Mouse (Mus musculus) mouse trophoblast stem cell (cell line): ENCODE results near the gene Clstn1.

Source experiments
- in situ Hi-C, 2 experiments: fragments of 300-500 bp; cut with MseI, MboI; formaldehyde crosslinking; loops; 2 replicates in 1 of 2; 3 replicates in 1 of 2; pipeline ENCODE4 v1.15.1; 2025

Gene Clstn1

DNA sequence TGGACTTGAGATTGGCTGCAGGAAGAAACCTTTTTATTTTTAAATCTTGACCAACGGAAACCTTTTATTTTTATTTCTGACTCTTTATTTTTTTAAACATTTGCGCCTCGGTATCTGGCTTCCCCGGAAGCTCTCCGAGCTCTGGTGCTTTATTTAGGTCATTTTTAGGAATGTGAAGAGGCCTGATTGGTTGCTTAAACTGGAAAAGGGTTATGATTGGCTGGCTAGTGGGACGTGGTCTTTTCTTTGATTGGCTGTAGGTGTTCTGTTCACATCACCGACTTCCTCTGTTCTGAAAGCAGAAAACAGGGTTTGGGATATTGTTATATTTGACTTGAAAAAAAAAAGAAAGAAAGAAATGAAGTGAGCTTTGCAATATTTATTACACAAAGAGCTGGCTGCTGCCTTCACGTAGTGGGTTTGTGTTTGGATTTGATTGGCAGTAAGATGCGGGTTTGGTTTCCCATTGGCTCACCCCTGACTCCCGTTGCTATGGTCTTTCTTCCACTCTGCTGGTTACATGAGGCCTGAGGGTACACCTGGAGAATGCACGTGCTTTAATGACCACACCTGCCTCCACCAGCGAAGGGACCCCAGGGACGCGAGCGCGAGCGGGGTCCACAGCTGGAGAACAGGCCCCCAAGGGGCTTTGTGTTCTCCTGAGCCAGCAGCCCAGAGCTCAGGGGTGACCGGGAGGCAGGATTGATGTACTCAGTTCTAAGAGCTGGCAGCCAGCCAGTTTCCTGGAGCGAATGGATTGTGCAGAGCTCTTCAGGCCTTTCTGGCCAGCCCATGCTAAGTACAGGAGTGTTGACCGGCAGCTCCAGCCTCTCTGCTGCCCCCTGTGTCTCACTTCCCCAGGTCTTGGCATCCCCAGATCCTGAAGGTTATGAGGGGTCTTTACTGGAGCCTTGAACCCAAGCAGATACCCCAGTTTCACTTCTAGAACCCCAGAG is 21.5 kb upstream of the Clstn1 start:
- in situ Hi-C loops, result no loop called here

DNA sequence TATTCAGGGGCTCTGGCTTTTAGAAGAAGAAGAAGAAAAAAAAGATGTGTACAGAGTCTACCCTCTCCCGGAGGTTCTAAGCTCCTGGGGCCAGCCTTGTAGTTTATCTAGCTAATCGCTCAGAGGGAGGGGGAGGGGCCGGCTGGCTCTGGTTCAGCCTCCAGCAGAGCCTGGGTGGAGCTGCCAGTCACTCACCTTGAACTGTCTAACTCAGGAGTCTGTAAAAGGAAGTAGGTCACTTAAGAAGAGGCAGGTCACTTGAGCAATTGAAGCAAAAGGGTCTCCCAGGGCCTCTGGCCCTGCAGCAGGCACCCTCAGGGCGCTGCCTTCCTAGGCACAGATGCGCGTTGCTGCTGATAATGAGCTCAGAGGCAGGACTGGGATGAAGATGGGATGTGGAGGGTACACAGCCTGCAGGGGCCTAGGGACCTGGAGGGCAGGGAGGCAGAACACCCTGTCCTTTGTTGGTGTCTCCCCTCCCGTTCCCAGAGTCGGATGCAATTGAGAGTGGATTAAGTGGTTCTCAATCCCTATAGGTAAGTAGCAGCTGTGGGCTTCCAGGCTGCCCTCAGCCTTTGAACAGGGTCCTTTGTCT is 18.7 kb upstream of the Clstn1 start:
- in situ Hi-C loops, result no loop called here

DNA sequence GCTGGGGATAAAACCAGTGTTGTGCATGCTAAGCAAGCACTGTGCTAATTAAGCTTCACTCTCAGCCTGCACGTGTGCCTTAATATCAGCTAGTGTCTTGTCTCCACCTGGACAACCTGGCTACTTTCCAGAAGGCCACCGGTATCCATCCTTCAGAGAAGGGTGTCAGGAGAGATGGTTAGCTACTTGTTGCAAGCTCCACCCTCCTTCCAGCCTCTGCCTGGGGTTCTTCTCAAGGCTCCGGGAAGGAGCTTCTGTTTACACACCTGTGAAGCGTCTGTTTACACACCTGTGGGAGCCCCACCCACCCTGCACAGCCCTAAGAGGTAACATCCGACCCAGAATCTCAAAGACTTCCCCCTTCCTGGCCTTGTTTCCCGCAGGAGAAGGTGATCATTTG is 17.6 kb upstream of the Clstn1 start:
- in situ Hi-C loops, result no loop called here

DNA sequence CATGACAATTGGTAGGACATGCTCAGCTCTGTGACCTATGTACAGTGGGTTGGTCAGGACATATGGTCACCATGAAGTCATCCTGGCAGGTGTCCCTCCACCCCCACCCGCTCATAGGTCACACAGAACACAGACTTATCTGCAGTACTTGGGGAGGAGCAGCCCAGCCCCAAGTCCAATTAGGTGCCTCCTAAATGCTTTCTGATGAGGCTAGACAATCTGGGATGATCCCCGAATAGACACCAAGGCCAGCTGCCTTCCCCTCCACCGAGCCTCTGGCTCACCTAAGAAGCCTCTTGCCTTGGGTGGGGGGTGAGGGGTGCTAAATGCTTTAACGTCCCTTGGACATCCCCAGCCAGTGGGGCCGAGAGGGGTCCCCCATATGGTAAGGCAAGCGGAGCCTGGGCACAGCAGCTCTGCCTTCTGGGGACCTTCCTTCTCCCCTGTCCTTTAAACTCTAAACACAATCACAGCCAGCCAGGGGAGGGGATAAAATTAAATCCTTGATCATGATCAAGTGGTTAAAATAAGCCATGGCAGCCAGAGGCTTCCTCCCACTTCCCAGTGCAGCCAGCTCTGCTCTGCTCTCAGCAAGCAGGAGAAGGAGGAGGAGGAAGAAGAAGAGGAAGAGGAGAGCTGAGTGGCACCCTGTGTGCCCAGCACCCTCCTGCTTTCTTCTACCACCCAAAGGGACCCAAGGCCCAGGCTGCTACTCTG is 16.3 kb upstream of the Clstn1 start:
- in situ Hi-C loops, result no loop called here

DNA sequence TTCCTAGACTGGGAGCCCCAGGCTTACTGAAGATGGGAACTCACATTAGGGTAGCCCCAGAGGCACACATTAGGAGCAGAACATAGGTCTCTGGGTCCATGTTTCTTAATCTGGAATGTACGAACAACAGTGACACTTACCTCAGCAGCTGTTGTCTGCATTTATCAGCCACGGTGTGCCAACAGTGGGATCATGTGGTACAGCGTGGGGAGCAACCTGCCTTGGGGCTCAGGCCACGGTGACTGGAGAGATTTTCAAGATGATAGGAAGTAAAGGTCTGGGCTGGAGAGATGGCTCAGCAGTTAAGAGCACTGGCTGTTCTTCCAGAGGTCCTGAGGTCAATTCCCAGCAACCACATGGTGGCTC is 15.8 kb upstream of the Clstn1 start:
- in situ Hi-C loops, result no loop called here

DNA sequence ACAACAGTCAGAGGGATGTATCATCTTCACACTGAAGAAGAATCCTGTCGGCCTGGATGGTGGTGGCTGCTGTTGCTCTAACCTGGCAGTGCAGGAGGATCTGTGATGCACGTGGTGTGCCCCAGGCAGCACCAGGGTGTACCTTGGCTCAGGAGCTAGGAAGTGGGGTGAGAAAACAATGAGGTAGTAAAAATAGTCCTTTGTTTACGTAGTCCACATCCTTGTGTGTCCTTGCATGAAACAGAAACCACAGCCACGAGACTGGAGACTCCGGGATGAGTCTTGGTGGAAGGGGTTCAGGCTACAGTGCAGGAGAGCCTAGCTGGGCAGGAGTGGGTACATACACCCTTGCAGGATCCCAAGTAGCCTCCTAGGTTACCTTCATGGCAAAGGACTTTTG is 15.1 kb upstream of the Clstn1 start:
- in situ Hi-C loops, result no loop called here

DNA sequence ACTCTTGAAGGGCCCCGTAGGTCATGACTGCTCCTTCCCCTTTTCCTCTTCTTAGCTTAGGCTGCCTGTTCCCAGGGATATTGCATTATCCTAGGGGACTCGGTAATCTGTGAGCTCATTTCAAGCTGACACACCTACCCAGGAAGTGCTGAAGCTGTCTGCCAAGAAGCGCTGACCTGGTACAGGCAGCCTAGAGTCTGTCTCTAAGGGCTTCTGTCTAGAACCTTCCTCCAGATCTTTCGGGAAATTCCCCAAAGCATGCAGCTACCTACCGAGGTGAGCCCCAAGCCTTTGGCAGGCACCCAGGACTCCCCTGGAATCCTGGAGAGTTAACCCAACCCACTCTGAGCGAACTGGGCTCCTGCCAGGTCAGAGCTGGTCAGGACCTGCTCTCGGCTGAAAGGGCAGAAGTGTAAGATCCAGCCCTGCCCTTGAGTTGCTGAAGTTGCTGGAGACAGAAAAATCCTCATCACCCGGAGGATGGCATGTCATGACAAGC is 14.6 kb upstream of the Clstn1 start:
- in situ Hi-C loops, result no loop called here

DNA sequence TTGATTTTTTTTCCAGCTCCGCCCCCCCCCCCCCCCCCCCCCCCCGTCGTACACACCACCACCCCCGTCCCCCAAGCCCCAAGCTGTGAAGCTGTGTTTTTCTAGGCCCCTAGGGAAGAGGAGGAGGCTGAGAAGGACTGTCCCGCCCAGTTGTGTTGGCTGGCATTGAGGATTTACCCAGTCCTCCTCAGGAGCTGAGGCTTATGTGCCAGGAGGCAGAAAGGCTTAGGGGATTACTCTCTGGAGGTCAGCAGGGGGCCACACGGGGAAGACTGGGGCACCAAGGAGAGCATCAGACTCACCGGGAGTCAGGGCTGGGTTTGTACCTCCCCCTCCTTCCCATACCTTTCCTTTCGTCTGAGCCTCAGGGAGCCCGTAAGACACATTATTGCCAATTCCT is 13.8 kb upstream of the Clstn1 start:
- in situ Hi-C loops, result no loop called here

DNA sequence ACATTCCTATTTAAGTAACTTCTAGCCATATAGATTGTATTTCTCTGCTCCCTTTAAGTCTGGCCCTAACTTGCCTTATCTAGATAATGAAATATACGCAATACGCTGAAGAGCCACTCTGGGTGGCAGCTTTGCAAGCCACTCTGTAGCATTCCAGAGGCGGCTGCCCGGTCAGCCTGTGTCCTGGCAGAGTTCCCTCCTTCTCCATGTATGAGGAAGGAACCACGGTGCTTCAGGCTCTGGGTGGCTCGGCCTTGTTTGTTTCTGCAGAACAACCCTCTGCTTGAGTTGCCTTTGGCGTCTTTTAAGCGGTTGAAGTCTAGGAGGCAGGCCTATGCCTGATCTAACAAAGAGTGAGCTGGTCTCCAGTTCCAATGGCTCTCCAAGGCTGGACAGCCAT is 13.4 kb upstream of the Clstn1 start:
- in situ Hi-C loops, result no loop called here

DNA sequence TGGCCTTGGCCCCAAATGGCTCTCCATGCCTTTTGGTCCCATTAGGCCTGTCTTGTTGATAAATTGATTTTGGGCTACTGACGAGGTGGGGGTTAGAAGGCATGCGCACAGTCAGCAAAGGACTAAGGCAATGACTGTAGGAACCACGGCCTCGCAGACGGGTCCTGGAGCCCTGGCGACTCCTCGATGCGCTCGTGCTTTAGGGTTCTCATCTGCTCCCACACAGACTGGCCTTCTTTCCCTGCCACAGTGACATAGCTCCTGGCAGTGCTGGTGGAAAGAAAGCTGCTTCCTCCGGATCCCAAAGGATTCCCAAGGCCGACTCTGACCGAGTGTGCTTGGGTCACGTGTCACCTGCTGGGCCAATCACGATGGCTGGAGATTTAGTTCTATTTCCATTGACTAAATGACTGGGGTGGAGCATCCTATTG is 11.9 kb upstream of the Clstn1 start:
- in situ Hi-C loops, result no loop called here

DNA sequence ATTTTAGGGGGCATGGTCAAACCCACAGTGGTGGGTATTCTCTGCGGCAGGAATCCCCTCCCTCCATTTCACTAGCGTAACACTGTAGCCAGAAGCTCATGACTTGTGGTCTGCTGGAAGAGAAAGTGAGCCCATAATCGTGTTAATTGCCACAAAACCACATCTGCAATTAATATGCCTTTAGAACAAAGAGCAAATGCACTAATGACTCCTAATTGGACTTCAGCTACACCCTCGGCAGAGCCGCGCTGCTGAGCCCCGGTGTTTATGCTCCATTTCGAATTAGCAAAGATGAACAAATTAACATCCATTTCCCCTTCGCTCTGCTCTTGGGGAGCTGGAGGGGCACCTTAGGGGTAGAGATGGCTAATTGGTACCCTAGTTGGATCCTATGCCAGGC is 10.2 kb upstream of the Clstn1 start:
- in situ Hi-C loops, result no loop called here

DNA sequence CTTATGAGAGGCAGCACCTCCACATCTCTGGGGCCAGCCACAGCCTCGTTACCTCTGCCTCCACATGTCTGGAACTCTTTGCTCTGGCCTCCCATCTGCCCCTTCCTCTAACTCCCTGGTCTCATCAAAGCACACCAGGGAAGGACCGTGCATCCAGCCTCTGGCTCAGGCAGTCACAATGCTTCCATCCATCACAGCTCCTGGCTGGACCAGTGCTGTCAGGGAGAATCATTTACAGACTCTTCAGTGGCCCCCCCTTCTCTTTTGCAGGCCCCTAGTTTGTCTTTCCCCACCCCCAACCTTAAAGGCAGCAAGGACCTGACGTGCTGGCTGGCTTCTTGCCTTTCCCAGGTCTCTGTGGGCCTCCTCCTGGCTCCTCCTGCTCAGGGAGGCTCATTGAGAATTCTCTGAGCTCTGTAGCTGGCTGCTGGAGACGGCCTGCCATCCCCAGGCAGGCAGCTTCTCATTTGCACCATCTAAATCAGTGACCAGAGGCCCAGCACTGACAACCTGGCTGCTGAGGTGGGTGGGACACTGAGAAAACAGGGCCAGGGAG is 9.2 kb upstream of the Clstn1 start:
- in situ Hi-C loops, result no loop called here

DNA sequence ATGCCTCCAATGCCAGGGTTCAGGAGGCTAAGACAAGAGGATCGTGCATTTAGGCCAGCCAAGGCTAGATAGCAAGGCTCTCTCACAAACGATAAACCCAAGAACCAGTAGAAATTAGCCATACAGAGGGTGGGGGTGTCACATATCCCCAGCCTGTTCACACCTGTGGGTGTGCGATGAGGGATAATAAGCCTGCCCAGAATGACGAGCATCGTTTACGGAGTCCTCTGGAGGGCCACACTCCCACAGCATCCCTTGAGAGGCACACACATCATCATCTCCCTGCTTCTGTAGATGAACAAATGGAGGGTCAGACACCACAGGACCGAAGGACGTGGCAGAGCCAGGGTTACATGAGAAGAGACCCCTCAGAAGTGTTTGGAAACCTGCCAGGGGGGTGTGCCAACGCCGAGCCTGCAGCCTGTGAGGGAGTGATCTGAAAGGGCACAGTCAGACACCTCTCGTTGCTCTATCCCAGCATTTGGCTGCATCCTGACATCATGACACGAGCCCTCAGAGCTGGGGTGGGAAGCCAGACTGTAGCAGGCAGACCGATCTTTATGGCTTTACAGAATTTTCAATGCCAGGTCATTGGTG is 8.1 kb upstream of the Clstn1 start:
- in situ Hi-C loops, result no loop called here

DNA sequence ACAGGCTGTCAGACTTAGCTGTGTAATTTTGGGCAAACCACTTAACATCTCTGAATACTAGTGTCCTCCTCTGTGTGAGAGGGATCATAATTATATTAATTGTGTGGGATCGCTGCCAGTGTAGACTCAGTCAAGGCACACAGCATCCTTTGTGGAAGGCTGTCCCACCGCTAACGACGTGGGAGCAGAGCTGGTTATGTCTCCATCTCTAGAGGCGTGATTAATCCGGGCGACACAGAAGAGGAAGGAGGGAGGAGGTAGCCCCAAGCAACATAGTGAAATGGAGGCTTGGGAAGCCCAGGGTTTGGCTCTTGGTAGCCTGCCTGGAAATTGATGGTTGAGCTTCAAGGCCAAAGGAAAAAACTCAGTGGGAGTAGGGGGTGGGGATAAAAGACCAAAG is 7.4 kb upstream of the Clstn1 start:
- in situ Hi-C loops, result no loop called here

DNA sequence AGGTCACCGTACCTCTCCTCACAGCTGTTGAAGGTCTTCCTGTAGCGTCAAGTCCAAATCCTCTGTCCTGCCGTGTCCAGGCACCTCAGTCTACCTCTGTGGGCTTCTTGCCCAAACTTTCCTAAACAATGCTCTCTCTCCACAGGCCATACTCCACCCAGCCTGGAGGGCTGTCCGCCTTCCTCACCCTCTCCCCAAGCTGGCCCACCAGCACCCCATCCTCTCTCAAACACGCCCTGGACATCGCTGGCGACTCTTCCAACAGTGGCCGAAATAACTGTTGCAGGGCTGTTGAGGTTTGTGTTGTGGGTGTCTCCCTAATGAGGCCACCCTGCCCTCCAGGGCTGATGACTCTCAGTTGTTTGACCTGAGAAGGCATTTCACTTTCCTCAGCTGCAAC is 1.0 kb upstream of the Clstn1 start:
- in situ Hi-C loops, result no loop called here

DNA sequence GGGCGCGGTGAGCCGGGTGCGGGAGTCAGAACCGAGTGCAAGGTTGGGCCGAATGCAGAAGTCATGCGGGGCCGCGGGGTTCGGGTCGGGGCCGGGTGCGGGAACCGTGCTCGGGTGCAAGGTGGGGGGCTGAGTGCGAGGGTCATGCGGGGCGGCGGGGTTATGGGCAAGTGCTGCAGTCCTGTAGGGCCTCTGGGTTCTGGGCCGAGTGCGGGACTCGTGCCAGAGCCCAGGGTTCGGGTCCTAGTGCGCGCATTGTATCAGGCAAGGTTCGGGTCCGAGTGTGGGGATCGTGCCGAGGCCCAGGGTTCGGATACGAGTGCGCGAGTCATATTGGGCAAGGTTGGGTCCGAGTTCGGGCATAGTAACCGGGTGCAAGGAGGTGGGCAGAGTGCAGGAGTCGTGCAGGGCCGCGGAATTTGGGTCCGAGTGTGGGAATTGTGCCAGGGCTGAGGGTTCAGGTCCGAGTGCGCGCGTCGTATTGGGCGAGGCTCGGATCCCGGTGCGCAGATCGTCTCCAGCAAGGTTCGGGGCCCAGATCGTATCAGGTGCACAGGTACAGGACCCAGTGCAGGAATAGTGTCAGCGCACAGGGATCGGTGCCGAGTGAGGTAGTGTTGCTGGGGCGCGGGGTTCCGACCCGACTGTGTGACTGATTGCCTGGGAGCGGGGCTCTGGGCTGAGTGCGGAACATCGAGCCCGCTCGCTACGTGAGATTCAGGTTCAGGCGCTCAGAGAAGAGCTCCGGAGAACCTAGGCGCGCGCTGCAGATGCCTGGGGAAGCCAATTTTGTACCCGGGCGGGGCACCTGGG is 721 bp downstream of the Clstn1 start:
- in situ Hi-C loops, result no loop called here

DNA sequence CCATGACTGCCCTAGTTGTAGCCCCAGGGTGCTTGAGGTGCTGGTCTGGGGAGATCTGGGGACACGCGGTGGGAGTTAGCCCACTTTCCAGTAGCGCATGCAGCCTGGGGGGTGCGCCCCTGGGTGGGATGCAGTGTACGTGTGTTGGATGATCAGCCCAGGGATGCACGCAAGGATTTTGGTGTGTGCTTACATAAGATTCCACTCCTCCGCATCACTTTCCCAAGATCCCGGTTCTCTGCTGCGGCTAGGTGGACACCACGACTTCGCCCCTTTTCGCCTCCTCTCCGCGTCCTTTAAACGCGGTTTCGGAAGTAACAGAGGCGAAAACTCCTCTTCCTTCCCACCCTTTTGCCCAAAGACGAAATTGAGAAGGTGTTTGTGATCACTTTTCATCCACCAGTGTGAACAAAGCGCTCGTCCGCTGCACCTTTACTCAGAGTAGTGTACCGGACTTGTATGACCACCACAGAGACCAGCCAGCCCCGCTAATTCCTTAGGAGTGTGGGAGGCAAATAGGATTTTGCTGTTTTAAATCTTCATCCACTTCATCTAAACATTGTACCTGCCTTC is 1.4 kb downstream of the Clstn1 start:
- in situ Hi-C loops, result no loop called here

DNA sequence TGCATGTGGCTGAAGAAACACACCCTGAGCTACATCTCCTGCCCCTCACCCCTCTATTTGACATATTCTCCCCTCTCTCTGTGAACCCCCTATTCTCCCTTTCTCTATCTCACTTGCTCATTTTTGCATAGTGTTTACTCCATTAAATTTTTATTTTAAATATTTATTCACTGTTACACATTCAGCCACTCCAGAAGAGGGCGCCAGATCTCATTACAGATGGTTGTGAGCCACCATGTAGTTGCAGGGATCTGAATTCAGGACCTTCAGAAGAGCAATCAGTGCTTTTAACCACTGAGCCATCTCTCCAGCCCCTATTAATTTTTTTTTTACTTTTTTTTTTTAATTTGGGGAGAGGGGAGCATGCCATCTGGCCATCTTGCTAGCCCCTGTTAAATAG is 3.9 kb downstream of the Clstn1 start:
- in situ Hi-C loops, result no loop called here

DNA sequence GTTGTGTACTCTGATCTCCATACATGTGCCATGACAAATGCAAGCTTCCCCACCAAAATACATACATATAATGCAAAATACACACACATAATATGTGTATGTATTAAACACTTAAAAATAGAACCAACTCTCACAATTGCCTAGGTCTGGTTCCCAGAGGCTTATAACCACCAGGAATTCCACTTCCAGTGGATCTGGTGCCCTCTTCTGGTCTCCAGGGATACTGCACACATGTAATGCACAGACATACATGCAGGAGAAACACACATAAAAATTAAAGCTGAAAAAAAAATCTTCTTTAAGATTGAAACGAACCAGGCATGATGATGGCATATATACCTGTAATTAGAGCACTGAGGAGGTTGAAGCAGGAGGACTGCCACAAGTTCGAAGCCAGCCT is 5.2 kb downstream of the Clstn1 start:
- in situ Hi-C loops, result no loop called here

DNA sequence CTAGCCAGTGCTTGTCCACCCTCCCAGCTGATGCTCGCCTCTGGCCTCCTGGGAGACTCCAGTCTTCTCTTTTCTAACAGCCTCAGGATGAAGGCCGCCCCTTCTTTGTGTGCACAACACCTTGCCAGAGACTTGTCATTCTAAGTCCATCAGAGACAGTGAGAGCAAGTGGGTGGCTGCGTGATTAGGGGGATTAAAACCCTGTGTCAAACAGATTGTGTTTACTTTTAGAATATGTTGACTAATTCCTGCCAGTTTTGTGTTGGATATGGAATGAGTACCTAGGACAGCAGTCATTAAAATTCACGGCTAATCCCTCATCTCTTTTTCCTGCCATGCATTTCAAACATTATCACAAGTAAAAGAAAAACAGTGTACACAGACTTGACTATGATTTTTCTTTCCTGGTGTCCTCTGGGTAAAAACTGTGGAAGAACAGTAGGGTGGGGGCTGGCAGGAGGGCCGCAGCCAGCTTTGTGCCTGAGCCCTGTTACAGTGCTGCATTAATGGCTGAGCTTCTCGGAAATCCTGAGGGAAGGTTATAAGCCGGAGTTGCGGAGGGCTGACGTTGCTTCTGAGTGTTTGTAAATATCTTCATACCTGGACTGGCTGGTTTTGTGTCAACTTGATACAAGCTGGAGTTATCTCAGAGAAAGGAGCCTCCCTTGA is 8.8 kb downstream of the Clstn1 start:
- in situ Hi-C loops, result no loop called here
